Mouse (Mus musculus): ENCODE measurements around the gene Cacnb2.

DNA sequence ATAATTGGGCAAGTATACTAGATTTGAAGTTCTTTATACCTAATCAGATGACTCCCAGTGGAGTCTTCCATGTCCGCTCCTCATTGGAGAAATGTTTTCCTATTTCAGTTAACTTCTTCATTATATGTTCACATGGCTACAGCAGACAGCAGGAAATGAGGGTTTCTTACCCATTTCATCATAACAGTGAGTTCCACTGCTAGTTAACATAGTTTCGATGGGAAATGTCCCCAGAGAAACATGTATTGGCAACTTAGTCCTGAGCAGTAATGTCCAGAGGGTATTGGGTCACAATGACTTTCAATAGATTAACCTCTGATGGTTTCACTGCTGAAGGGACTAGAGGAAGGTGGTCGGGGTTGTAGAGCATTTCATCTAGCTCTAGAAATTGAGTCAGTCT is 110.2 kb downstream of the Cacnb2 start:
- TF ChIP-seq CTCF (IDR thresholded peaks at IDR 0.05; ENCODE audit: low read depth) (no peak), EP300 (IDR thresholded peaks at IDR 0.05; ENCODE audit: low read depth) (no peak)

Data from liver, postnatal 0 days (tissue).